Mouse (Mus musculus): ENCODE measurements around the gene Ankrd27. TPM values are rescaled to one million over a fixed set of nuclear protein-coding genes. Genes with fewer than 3 reads are reported as not detected.

Gene Ankrd27
- polyA plus RNA-seq, 1 experiment, result 24.0 TPM

DNA sequence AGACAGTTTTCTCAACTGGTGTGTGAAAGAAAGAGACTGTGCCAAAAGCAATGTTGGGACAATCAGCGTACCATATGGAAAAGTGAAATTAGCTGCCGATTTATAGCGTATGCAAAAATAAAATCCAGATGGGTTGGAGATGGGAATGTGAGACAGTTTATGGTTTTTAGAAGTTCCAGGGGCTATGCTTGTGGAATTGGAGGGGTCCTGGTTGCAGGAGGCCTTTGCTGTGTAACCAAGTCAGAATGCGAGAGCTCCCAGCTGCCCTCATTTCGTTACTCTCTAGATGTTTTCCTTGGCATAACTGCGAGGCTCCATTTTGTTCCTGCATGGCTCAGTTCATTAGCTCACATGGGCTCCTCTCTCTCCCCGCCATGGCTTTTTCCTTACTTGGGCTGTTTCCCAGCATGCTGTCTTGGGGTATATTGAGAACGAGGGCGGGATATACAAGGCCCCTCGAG lies 4.7 kb downstream of the Ankrd27 start:
- Histone ChIP-seq H3K4me3 (ENCODE audit: insufficient read depth, low read depth, low read length) (no peak overlapping the region), H3K27ac (replicated peaks; ENCODE audit: low read depth, low read length) (peak overlapping the region; percentile 29), H3K4me1 (ENCODE audit: control insufficient read depth, insufficient read depth, insufficient read length, low read length) (peaks cover 12% of the 10 kb centered on the region; the same call in 1 of the 2 replicates)

DNA sequence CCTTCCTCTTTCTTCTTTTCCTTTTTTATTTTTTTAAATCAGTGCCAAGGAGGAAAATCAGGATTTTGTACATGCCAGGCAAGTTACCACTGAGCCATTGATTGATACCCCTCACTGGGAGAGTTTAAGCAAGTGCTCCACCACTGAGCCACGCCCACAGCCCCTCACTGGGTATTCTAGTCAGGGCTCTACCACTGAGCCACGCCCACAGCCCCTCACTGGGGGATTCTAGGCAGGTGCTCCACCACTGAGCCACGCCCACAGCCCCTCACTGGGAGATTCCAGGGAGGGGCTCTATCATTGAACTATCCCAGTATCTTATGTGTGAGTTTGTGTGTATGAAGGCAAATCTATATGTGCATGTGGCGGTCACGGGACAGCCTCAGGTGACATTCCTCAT lies 8.3 kb downstream of the Ankrd27 start:
- H3K4me1 ChIP-seq (ENCODE audit: control insufficient read depth, insufficient read depth, insufficient read length, low read length), result peaks cover 4% of the 10 kb centered on the region; the same call in 1 of the 2 replicates

DNA sequence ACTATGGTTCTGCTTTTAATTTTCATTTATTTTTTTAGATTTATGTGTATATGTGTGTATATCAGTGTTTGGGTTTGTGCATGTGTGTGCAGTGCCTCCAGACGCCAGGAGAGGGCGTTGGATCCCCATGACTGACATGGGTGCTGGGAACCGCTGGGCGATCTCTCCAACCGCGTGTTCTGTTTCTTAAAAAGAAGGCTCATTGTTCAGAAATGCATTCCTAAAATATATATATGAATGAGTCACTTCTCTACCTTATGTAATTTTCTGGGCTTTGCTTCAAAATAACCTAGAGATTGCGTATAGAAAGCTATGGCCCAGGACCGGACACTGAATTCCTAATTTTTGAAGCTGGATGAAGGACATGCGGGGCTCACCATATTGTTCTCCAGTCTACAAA lies 13.4 kb downstream of the Ankrd27 start:
- H3K27ac ChIP-seq (replicated peaks; ENCODE audit: low read depth, low read length), result no peak overlapping the region
- no peaks in the 10 kb centered on the region for H3K4me1 ChIP-seq (ENCODE audit: control insufficient read depth, insufficient read depth, insufficient read length, low read length)
- H3K4me3 ChIP-seq (ENCODE audit: insufficient read depth, low read depth, low read length), result no peak overlapping the region

More for the DNA sequence above, 8.3 kb downstream of the Ankrd27 start:
- Histone ChIP-seq H3K4me3 (ENCODE audit: insufficient read depth, low read depth, low read length) (no peak overlapping the region), H3K27ac (replicated peaks; ENCODE audit: low read depth, low read length) (no peak overlapping the region)

DNA sequence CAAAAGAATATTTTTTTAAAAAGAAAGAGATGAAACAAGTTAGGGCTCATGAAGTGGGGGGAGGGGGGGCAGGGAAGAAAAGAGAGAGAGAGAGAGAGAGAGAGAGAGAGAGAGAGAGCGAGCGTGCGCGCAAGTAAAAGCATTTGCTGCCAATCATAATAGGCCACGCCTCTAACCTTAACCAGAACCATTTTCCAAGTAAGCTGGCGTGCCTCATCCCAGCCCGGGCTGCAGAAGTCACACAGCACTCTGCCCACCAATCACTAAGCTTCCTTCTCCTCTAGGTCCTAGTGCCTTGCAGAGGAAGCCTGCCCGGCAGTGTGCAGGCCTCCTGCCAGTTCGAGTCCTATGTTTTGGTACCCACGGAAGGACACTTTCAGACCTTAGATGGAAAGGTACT lies 14.0 kb downstream of the Ankrd27 start:
- no peak overlapping the region for H3K27ac ChIP-seq (replicated peaks; ENCODE audit: low read depth, low read length)
- no peak overlapping the region for H3K4me3 ChIP-seq (ENCODE audit: insufficient read depth, low read depth, low read length)
- no peaks in the 10 kb centered on the region for H3K4me1 ChIP-seq (ENCODE audit: control insufficient read depth, insufficient read depth, insufficient read length, low read length)

DNA sequence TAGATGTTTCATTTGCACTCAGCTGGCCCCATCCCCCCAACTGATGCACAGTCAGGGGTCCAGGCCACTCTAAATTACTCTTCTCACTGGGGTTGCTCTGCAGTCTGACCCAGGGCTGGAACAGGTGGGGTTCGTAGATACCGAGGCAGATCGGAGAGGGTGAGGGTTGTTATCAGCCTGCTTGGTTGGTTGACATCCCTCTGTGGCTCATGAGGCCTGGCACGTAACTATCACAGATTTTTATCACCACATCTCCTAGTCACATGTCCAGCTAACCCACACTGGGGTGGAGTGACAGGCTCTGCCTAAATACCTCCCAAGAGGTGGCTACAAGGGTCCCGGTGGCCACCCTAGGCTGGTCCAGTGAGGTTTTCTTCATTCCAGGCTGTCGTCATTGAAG lies 15.1 kb downstream of the Ankrd27 start:
- no peak overlapping the region for H3K4me3 ChIP-seq (ENCODE audit: insufficient read depth, low read depth, low read length)
- no peaks in the 10 kb centered on the region for H3K4me1 ChIP-seq (ENCODE audit: control insufficient read depth, insufficient read depth, insufficient read length, low read length)
- no peak overlapping the region for H3K27ac ChIP-seq (replicated peaks; ENCODE audit: low read depth, low read length)

DNA sequence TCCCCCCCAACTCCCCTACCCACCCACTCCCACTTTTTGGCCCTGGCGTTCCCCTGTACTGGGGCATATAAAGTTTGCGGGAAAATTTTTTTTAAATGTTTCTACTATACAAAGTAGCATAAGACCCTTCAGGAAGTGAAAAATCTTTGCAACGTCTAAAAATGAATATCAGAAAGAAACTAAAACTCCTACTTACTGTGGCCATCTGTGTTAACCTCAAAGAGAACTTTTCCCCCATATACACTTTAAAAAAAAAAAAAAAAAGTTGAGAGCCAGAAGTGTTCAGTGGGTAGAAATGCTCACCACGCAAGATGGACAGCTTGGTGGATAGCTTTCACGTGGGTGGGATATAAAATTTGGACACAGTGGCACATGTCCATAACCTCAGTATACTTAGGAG lies 16.7 kb downstream of the Ankrd27 start:
- Histone ChIP-seq H3K4me3 (ENCODE audit: insufficient read depth, low read depth, low read length) (no peak overlapping the region), H3K27ac (replicated peaks; ENCODE audit: low read depth, low read length) (no peak overlapping the region), H3K4me1 (ENCODE audit: control insufficient read depth, insufficient read depth, insufficient read length, low read length) (no peaks in the 10 kb centered on the region)

DNA sequence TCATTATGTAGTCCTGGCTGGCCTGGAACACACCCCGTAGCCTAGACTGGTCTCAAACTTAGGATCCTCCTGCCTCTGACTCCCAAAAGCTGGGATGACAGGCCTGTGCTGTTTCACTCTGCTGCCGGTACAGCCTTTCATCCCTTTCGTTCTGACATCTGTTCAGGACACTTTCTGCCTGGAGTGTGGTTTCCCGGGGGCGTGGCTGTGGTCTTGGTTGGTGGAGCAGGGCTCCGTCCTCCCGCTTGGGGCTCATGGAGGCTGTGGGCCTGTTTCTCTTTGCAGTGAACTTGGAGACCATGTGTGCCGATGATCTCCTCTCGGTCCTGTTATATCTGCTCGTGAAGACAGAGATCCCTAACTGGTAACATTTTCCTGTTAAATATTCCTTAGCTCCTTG lies 20.8 kb downstream of the Ankrd27 start:
- Histone ChIP-seq H3K4me1 (ENCODE audit: control insufficient read depth, insufficient read depth, insufficient read length, low read length) (no peaks in the 10 kb centered on the region), H3K4me3 (ENCODE audit: insufficient read depth, low read depth, low read length) (no peak overlapping the region), H3K27ac (replicated peaks; ENCODE audit: low read depth, low read length) (no peak overlapping the region)

DNA sequence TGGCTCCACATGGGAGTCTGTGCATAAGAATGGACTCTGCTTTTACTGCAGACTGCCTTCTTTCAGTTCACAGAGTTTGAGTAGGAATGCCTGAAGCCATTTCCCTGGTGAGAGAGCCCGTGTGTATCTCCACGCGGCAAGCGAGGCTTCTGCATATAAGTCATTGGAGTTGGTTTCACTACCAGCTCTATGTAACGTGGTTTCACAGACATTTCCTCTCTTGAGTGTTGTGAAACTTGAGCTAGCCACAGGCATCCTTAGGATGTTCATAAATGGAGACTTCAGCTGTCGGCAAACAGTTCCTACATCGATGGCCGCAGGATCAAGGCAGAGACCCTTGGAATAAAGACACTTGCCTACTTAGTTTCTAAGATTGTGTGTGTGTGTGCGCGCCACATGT lies 23.2 kb downstream of the Ankrd27 start:
- H3K4me1 ChIP-seq (ENCODE audit: control insufficient read depth, insufficient read depth, insufficient read length, low read length), result no peaks in the 10 kb centered on the region
- no peak overlapping the region for H3K27ac ChIP-seq (replicated peaks; ENCODE audit: low read depth, low read length)
- H3K4me3 ChIP-seq (ENCODE audit: insufficient read depth, low read depth, low read length), result no peak overlapping the region

DNA sequence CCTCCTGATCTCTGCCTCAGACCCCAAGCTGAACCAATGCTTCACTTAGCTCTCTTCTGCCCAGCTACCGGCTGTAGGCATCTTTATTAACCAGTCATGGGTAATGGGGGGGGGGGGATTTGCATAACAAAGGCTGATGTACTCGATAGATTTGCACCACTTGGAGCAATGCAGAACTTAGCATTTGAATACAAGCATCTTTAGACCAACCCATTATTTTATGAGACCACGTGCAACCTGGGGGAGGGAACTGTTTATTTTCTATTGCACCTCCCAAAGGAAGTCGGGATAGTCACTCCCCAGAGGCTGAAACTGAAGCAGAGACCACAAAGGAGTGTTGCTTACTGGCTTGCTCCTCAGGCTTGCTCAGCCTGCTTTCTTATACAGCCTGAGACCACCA lies 31.5 kb downstream of the Ankrd27 start:
- Histone ChIP-seq H3K27ac (replicated peaks; ENCODE audit: low read depth, low read length) (no peak overlapping the region), H3K4me3 (ENCODE audit: insufficient read depth, low read depth, low read length) (no peak overlapping the region), H3K4me1 (ENCODE audit: control insufficient read depth, insufficient read depth, insufficient read length, low read length) (no peaks in the 10 kb centered on the region)

DNA sequence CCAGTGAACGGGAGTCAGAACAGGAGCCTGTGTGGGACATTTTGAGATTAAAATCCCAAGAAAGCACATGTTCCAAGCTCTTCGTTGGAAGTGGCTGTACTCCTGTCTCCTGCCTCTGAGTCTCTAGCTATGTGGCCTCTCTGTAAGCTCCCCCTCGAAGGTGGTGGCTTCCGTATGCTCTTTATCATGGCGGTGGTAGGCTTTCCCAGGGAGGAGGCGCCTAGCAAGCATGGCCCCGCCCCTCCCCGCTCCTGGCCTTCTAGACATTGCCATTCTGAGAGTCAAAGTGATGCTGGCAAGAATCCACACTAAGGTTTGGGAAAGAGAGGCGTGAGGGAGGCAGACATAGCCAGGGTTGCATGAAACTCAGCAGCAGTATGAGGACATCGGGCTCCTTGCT lies 36.6 kb downstream of the Ankrd27 start:
- no peak overlapping the region for H3K4me3 ChIP-seq (ENCODE audit: insufficient read depth, low read depth, low read length)
- no peaks in the 10 kb centered on the region for H3K4me1 ChIP-seq (ENCODE audit: control insufficient read depth, insufficient read depth, insufficient read length, low read length)
- no peak overlapping the region for H3K27ac ChIP-seq (replicated peaks; ENCODE audit: low read depth, low read length)

DNA sequence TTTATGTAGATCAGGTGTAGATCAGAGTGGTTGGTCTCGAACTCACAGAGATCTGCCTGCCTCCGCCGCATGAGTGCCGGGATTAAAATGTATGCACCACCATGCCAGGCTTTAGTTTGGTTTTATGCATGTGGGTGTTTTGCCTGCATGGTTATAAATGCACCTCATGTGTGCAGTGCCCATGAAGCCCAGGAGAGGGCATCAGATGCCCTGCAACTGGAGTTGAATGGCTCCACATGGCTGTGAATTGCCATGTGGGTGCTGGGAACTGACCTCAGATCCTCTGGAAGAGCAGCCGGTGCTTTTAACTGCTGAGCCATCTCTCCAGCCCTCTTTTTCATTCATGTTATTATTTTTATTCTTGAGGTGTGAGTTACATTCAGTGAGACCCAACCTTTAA lies 40.0 kb downstream of the Ankrd27 start:
- Histone ChIP-seq H3K27ac (replicated peaks; ENCODE audit: low read depth, low read length) (no peak overlapping the region), H3K4me1 (ENCODE audit: control insufficient read depth, insufficient read depth, insufficient read length, low read length) (no peaks in the 10 kb centered on the region), H3K4me3 (ENCODE audit: insufficient read depth, low read depth, low read length) (no peak overlapping the region)

DNA sequence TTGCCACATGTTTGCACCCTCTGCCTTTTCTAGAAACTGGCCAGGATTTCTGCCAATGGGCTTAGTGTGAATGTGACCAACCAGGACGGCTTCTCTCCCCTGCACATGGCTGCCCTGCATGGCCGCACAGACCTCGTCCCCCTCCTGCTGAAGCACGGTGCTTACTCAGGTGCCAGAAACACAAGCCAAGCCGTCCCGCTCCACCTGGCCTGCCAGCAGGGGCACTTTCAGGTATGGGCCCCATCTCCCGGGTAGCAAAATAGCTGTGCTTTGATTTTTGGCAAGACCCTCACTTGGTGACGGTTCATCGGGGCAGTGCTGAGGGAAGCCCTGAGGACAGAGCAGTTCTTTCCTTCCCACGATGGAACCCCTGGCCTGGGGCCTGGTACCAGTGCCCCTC lies 41.3 kb downstream of the Ankrd27 start:
- H3K4me1 ChIP-seq (ENCODE audit: control insufficient read depth, insufficient read depth, insufficient read length, low read length), result no peaks in the 10 kb centered on the region
- H3K4me3 ChIP-seq (ENCODE audit: insufficient read depth, low read depth, low read length), result no peak overlapping the region
- no peak overlapping the region for H3K27ac ChIP-seq (replicated peaks; ENCODE audit: low read depth, low read length)

DNA sequence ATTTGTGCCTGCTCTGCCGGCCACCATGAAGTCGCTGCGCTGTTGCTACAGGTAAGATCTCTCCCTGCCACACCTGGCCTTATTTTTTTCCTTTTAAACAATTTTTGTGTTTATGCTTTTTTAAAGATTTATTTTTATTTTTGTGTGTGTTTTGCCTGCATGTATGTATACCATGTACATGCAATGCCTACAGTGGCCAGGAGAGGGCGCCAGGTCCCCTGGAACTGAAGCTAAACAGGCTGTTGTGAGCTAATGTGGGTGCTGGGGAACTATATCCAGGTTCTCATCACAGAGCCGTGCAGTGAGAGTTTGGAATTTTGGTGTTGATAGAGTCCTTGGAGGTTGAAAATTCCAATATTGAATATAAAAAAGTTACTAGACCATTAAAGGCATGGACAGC lies 42.5 kb downstream of the Ankrd27 start:
- H3K4me1 ChIP-seq (ENCODE audit: control insufficient read depth, insufficient read depth, insufficient read length, low read length), result no peaks in the 10 kb centered on the region
- H3K27ac ChIP-seq (replicated peaks; ENCODE audit: low read depth, low read length), result no peak overlapping the region
- H3K4me3 ChIP-seq (ENCODE audit: insufficient read depth, low read depth, low read length), result no peak overlapping the region

DNA sequence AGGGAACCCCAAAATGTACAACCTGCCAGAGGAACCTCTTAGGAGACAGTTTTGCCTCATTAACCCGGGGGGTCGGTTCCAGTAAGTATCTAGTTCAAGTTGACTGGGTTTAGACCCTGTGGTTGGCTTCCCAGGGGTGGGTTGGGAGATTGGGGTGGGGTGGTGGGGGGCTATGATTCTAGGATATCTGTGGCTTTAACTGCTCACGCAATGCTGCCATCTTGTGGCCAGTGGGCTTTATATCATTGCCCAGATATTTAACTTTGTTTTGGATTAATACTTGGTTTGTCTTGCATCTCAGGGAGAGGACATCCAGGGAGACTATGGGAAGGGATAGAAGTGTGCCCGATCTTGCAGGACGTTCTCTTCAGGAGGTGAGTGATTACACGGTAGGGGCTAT lies 50.2 kb downstream of the Ankrd27 start:
- no peaks in the 10 kb centered on the region for H3K4me1 ChIP-seq (ENCODE audit: control insufficient read depth, insufficient read depth, insufficient read length, low read length)
- no peak overlapping the region for H3K4me3 ChIP-seq (ENCODE audit: insufficient read depth, low read depth, low read length)
- no peak overlapping the region for H3K27ac ChIP-seq (replicated peaks; ENCODE audit: low read depth, low read length)

DNA sequence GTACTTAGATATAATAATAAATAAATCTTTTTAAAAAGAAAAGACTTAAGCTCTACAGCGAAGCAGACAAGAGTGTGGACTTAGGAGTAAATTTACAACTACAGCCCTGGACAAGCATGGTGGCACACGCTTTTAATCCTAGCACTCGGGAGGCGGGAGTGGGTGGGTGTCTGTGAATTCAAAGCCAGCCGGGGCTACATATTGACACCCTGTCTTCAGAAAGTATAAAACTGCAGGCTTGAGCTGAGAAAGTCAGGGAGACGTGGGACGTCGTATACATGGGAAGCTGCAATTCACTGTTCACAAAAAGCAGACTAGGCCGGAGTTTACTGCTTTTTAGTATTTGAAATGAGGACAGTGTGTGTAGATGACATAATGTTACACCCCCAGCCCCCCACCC lies 50.8 kb downstream of the Ankrd27 start:
- Histone ChIP-seq H3K27ac (replicated peaks; ENCODE audit: low read depth, low read length) (no peak overlapping the region), H3K4me1 (ENCODE audit: control insufficient read depth, insufficient read depth, insufficient read length, low read length) (no peaks in the 10 kb centered on the region)

DNA sequence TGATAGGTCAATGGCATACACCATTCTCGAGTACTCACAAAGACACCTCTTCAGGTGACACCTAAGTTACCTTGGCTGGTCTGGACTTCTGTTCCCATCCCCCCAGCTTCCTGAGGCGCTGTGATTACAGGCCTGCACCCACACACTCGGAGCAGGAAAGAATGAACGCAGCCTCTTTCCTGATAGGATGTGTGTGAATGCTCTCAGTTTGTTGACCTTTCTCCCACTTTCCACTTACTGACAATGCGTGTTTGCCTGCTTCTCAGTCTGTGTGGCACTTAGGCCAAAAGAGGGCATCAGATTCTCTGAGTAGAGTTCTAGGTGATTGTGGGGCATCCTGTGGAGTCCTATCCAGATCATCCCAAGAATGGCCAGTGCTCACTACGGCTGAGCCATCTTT lies 54.0 kb downstream of the Ankrd27 start:
- H3K4me3 ChIP-seq (ENCODE audit: insufficient read depth, low read depth, low read length), result no peak overlapping the region
- H3K27ac ChIP-seq (replicated peaks; ENCODE audit: low read depth, low read length), result no peak overlapping the region
- no peaks in the 10 kb centered on the region for H3K4me1 ChIP-seq (ENCODE audit: control insufficient read depth, insufficient read depth, insufficient read length, low read length)

More for the DNA sequence above, 50.8 kb downstream of the Ankrd27 start:
- no peak overlapping the region for H3K4me3 ChIP-seq (ENCODE audit: insufficient read depth, low read depth, low read length)

All from brown adipose tissue, adult 24 weeks (tissue).